Mouse (Mus musculus) heart, postnatal 0 days (tissue): ENCODE results near the gene Rwdd4a. TPM values are rescaled to one million over a fixed set of nuclear protein-coding genes. Genes with fewer than 3 reads are reported as not detected.

Experiments
- ATAC-seq: fragments of 200-750 bp; cut with Nextera tagmentation; 2 replicates; pipeline ENCODE4 v1.8.0; 2017; ENCODE audit warnings: low read depth, moderate number of reproducible peaks, moderate library complexity; ENCODE audit not compliant: insufficient read depth
- DNase-seq: peaks from one replicate; pipeline ENCODE4 v3.0.0-alpha.2; 2016; ENCODE audit warnings: low spot score
- H3K27ac ChIP-seq: fragments of 300-500 bp; sonication (generic); 2 replicates; pipeline ENCODE4 v1.5.1; 2014; ENCODE audit warnings: low read depth, mild to moderate bottlenecking
- H3K27me3 ChIP-seq: fragments of 300-500 bp; sonication (generic); 2 replicates; pipeline ENCODE4 v1.6.1; 2014; ENCODE audit warnings: low read length, mixed read lengths; ENCODE audit not compliant: control insufficient read depth, insufficient read depth
- H3K36me3 ChIP-seq: fragments of 300-500 bp; sonication (generic); replicated peaks from 2 replicates; pipeline ENCODE4 v1.6.1; 2014; ENCODE audit warnings: low read length, mixed read lengths; ENCODE audit not compliant: control insufficient read depth, insufficient read depth
- H3K4me1 ChIP-seq: fragments of 300-500 bp; sonication (generic); 2 replicates; pipeline ENCODE4 v1.6.1; 2014; ENCODE audit warnings: antibody characterized with exemption; ENCODE audit not compliant: control insufficient read depth, insufficient read depth
- H3K4me2 ChIP-seq: fragments of 300-500 bp; sonication (generic); 2 replicates; pipeline ENCODE4 v1.6.1; 2014; ENCODE audit warnings: low read depth, mild to moderate bottlenecking, low read length, moderate library complexity
- H3K4me3 ChIP-seq: fragments of 300-500 bp; sonication (generic); 2 replicates; pipeline ENCODE4 v1.5.1; 2014; ENCODE audit warnings: low read depth, low read length
- H3K9ac ChIP-seq: fragments of 300-500 bp; sonication (generic); replicated peaks from 2 replicates; pipeline ENCODE4 v1.6.1; 2014; ENCODE audit warnings: low read depth, low read length, mixed read lengths
- H3K9me3 ChIP-seq: fragments of 300-500 bp; sonication (generic); replicated peaks from 2 replicates; pipeline ENCODE4 v1.6.1; 2016; ENCODE audit warnings: low read length; ENCODE audit not compliant: control insufficient read depth
- CTCF ChIP-seq: IDR thresholded peaks from 2 replicates; pipeline ENCODE4 v1.5.1; 2016; ENCODE audit warnings: antibody characterized with exemption, control low read depth, low read depth
- EP300 ChIP-seq: IDR thresholded peaks from 2 replicates; pipeline ENCODE4 v1.6.1; 2016; ENCODE audit warnings: antibody characterized with exemption, low read depth
- WGBS: fragments of 180-500 bp; shearing (Covaris S2); extraction: QIAGEN DNeasy Blood & Tissue Kit; methylation state at CpG from one replicate; pipeline ENCODE4 v1.1.7; 2014; 5-methylcytosine and 5-hydroxymethylcytosine counted together
- polyA plus RNA-seq: library from polyadenylated mRNA; unstranded; fragments of >200 nt; fragmentation: Nextera tagmentation; extraction: Ambion mirVana; gene quantifications from 2 replicates; pipeline ENCODE4 v1.2.1, GENCODE M21; 2015
- total RNA-seq: library from RNA; depleted of rRNA; stranded (reverse); fragments of >200 nt; gene quantifications from 2 replicates; pipeline ENCODE4 v1.2.3, GENCODE M21; 2014; ENCODE audit warnings: low replicate concordance

Rwdd4a gene
- total and polyA plus RNA-seq, 2 experiments from 2014 or later, result 13.3 to 44.5 TPM

GRCm38 (mm10) chr8:47501994-47502393, 31.5 kb upstream of the Rwdd4a start:
- ATAC-seq (no peak), DNase-seq (no peak)
- no peak overlapping the region for H3K4me3 ChIP-seq
- H3K27ac ChIP-seq, result no peak overlapping the region
- H3K36me3 ChIP-seq, result peaks cover 79% of the 10 kb centered on the region
- H3K4me1 ChIP-seq, result no peaks in the 10 kb centered on the region
- H3K9ac ChIP-seq, result no peak overlapping the region
- H3K27me3 ChIP-seq, result no peaks in the 10 kb centered on the region
- H3K9me3 ChIP-seq, result no peaks in the 10 kb centered on the region
- 63% methylated on average over 2 of the region's 2 CpGs for WGBS
- H3K4me2 ChIP-seq, result no peak overlapping the region
- TF ChIP-seq EP300 (no peak), CTCF (no peak)

GRCm38 (mm10) chr8:47502546-47502945, 30.9 kb upstream of the Rwdd4a start:
- TF ChIP-seq EP300, result no peak
- no peak for TF ChIP-seq CTCF

GRCm38 (mm10) chr8:47505431-47505830, 28.0 kb upstream of the Rwdd4a start:
- Histone ChIP-seq H3K4me1 (no peaks in the 10 kb centered on the region), H3K4me3 (no peak overlapping the region), H3K4me2 (no peak overlapping the region), H3K36me3 (peaks cover 84% of the 10 kb centered on the region), H3K9ac (no peak overlapping the region), H3K9me3 (no peaks in the 10 kb centered on the region), H3K27me3 (no peaks in the 10 kb centered on the region), H3K27ac (no peak overlapping the region)
- ATAC-seq (no peak), DNase-seq (no peak)
- no peak for TF ChIP-seq CTCF
- no peak for TF ChIP-seq EP300
- 87% methylated on average over 12 of the region's 12 CpGs for WGBS

More at GRCm38 (mm10) chr8:47502546-47502945, 30.9 kb upstream of the Rwdd4a start:
- Histone ChIP-seq H3K4me1 (no peaks in the 10 kb centered on the region), H3K27me3 (no peaks in the 10 kb centered on the region), H3K4me3 (no peak overlapping the region), H3K9me3 (no peaks in the 10 kb centered on the region), H3K36me3 (peaks cover 80% of the 10 kb centered on the region), H3K27ac (no peak overlapping the region), H3K4me2 (no peak overlapping the region), H3K9ac (no peak overlapping the region)
- ATAC-seq, result no peak
- WGBS, result 95% methylated on average over 13 of the region's 13 CpGs
- no peak for DNase-seq

GRCm38 (mm10) chr8:47510930-47511329, 22.5 kb upstream of the Rwdd4a start:
- no peak overlapping the region for H3K4me3 ChIP-seq
- DNase-seq (no peak), ATAC-seq (no peak)
- TF ChIP-seq CTCF (no peak), EP300 (no peak)
- H3K9me3 ChIP-seq, result no peaks in the 10 kb centered on the region
- no peak overlapping the region for H3K4me2 ChIP-seq
- WGBS, result 91% methylated on average over 9 of the region's 9 CpGs
- H3K4me1 ChIP-seq, result no peaks in the 10 kb centered on the region
- no peak overlapping the region for H3K9ac ChIP-seq
- no peaks in the 10 kb centered on the region for H3K27me3 ChIP-seq
- H3K27ac ChIP-seq, result no peak overlapping the region
- peaks cover 80% of the 10 kb centered on the region for H3K36me3 ChIP-seq

GRCm38 (mm10) chr8:47513601-47514000, 19.9 kb upstream of the Rwdd4a start:
- no peaks in the 10 kb centered on the region for H3K4me1 ChIP-seq
- no peak for ATAC-seq
- H3K4me3 ChIP-seq, result no peak overlapping the region
- H3K27me3 ChIP-seq, result no peaks in the 10 kb centered on the region
- no peak overlapping the region for H3K9ac ChIP-seq
- peaks cover 79% of the 10 kb centered on the region for H3K36me3 ChIP-seq
- DNase-seq, result no peak
- H3K27ac ChIP-seq, result no peak overlapping the region
- TF ChIP-seq CTCF (no peak), EP300 (no peak)
- no peaks in the 10 kb centered on the region for H3K9me3 ChIP-seq
- no peak overlapping the region for H3K4me2 ChIP-seq
- 95% methylated on average over 15 of the region's 15 CpGs for WGBS

- peaks cover 57% of the 10 kb centered on the region for H3K36me3 ChIP-seq
- no peak for ATAC-seq
- TF ChIP-seq EP300 (no peak), CTCF (no peak)
- H3K27me3 ChIP-seq, result no peaks in the 10 kb centered on the region
- H3K4me2 ChIP-seq, result no peak overlapping the region
- no peak for DNase-seq
- no peak overlapping the region for H3K9ac ChIP-seq
- no peak overlapping the region for H3K4me3 ChIP-seq
- peaks cover 9% of the 10 kb centered on the region; the same call in 1 of the 2 replicates for H3K4me1 ChIP-seq
- WGBS, result 94% methylated on average over 1 of the region's 1 CpGs
- H3K27ac ChIP-seq, result no peak overlapping the region
- no peaks in the 10 kb centered on the region for H3K9me3 ChIP-seq
Measured at GRCm38 (mm10) chr8:47528094-47528493, 5.4 kb upstream of the Rwdd4a start.
